17 mouse cellular contexts compared by ENCODE assay signal in the genomic region with DNA sequence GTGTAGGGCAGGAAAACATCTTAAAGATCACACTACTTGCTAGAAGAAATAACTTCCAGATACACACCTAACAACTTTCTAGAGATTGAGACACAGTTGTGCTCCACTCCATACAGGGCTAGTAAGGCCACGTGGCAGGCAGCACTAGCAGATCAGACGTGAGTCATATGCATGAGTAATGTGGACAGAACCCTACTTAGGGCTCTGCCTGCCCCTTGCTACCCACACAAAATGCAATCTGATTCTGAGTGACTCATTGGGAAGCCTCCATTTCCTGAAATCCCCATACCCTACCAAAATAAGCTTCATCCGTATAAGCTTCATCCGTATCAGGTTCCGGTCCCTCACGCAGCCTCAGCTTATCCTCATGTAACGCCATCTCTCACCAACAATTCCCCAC. TPM values are rescaled to one million over a fixed set of nuclear protein-coding genes. Genes with fewer than 3 reads are reported as not detected.
DNase-seq lines count a peak whose midpoint lies in the region.
"Had no signal": no experiment of that assay in that cellular context is flagged by ENCODE, and none has a peak within 500 bp of the region (broad histone marks: within the 10 kb centered on the region; RNA-seq: fewer than 3 reads in every experiment).

No protein-coding gene starts in this region.

- H3K27ac ChIP-seq in forebrain, embryonic 10.5 days: no peak overlapping the region
- H3K27ac ChIP-seq: embryonic facial prominence, embryonic 12.5 days; heart, embryonic 13.5 days; hindbrain, embryonic 15.5 days; left cerebral cortex, adult 2 months; liver, embryonic 13.5 days; midbrain, embryonic 13.5 days had no signal

- H3K36me3 ChIP-seq in forebrain, embryonic 10.5 days (replicated peaks): no peaks in the 10 kb centered on the region
- H3K36me3 ChIP-seq: embryonic facial prominence, embryonic 12.5 days; hindbrain, embryonic 15.5 days; liver, embryonic 13.5 days; midbrain, embryonic 13.5 days had no signal

- no peaks in the 10 kb centered on the region for H3K9me3 ChIP-seq in forebrain, embryonic 10.5 days
- H3K9me3 ChIP-seq: embryonic facial prominence, embryonic 12.5 days; heart, embryonic 13.5 days; hindbrain, embryonic 15.5 days; liver, embryonic 13.5 days; midbrain, embryonic 13.5 days had no signal

- peaks cover 4% of the 10 kb centered on the region for H3K4me1 ChIP-seq in forebrain, embryonic 10.5 days
- H3K4me1 ChIP-seq: embryonic facial prominence, embryonic 12.5 days; hindbrain, embryonic 15.5 days; midbrain, embryonic 13.5 days had no signal

- WGBS in forebrain, embryonic 10.5 days: 94% methylated on average over 7 of the region's 7 CpGs

- peak; percentile 92 for DNase-seq in heart, adult 11 months
- DNase-seq in heart, adult 8-10 months (ENCODE audit: low spot score): no peak
- peak; percentile 24 to 39 for DNase-seq in right cerebral cortex, postnatal 36 days (ENCODE audit: low spot score in 2 of 2)
- no peak for DNase-seq in right cerebral cortex, postnatal 25 days
- peak; percentile 85 for DNase-seq in brain, adult 2 months (ENCODE audit: low read depth, low spot score)
- DNase-seq in cerebellum, postnatal 36 days: no peak
- DNase-seq in forebrain, embryonic 10.5 days (ENCODE audit: extremely low spot score, low spot score): no peak
- no peak for DNase-seq in spleen, postnatal 10 days (ENCODE audit: low spot score in 2 of 2)
- DNase-seq: cerebellum, adult 11-12 months; kidney, postnatal 10 days; liver, embryonic 13.5 days had no signal

- no peaks in the 10 kb centered on the region for H3K27me3 ChIP-seq in forebrain, embryonic 10.5 days (ENCODE audit: poor library complexity, severe bottlenecking)
- H3K27me3 ChIP-seq: embryonic facial prominence, embryonic 12.5 days; heart, embryonic 13.5 days; hindbrain, embryonic 15.5 days; liver, embryonic 13.5 days; midbrain, embryonic 13.5 days had no signal

- no peak overlapping the region for H3K4me3 ChIP-seq in forebrain, embryonic 10.5 days
- H3K4me3 ChIP-seq: embryonic facial prominence, embryonic 12.5 days; heart, embryonic 13.5 days; hindbrain, embryonic 15.5 days; left cerebral cortex, adult 2 months; liver, embryonic 13.5 days; midbrain, embryonic 13.5 days had no signal

RNA-seq across cellular contexts. Expression of a gene that starts 8.1 kb away (rescaled TPM):
- total RNA-seq in heart, adult 8-10 months (2022): 100 to 1,000 TPM; 107 to 114 (median 108) TPM
- polyA plus RNA-seq in forebrain, embryonic 10.5 days (2016; fragmentation: Nextera tagmentation; extraction: Ambion mirVana): 106 and 114 TPM in 2 replicates

RNA-seq across cellular contexts. Expression of a gene that starts 8.1 kb away (rescaled TPM):
- under 1 TPM in 2 of 4 experiments, not detected in 2; 0.32 to 0.87 TPM for total RNA-seq in heart, adult 8-10 months (2022)
- polyA plus RNA-seq in forebrain, embryonic 10.5 days (2016; fragmentation: Nextera tagmentation; extraction: Ambion mirVana): 0.81 and 1.2 TPM in 2 replicates
- total RNA-seq: left cerebral cortex, adult 2 months had no signal
- polyA plus RNA-seq: neural tube, embryonic 14.5 days had no signal

RNA-seq across cellular contexts. Expression of a gene that starts 54.0 kb away (rescaled TPM):
- not detected for total RNA-seq in heart, adult 8-10 months (2022)
- polyA plus RNA-seq in forebrain, embryonic 10.5 days (2016; fragmentation: Nextera tagmentation; extraction: Ambion mirVana): 0.25 and 0.36 TPM in 2 replicates
- polyA plus RNA-seq: liver, embryonic 13.5 days had no signal

Comparison
In these comparisons a context has a peak if more than half of its experiments do, and no peak if none do; other contexts are left out.
1. DNase-seq: peak in heart, adult 11 months (single experiment), right cerebral cortex, postnatal 36 days (2 of 2) and brain, adult 2 months (single experiment); none in heart, adult 8-10 months (single experiment), right cerebral cortex, postnatal 25 days (single experiment), cerebellum, postnatal 36 days (0 of 2), forebrain, embryonic 10.5 days (single experiment) and spleen, postnatal 10 days (0 of 2).